Mouse (Mus musculus) heart, adult 9 months (tissue): ENCODE measurements at regions not wholly inside any gene's neighbourhood (a gene's known extent, or its start where the extent isn't known, plus 50 kb on each side); places are given as distances from the start of the nearest gene placed in this dataset.
A peak's percentile ranks its signal among the peaks of the same experiment; 100 is the strongest.
"Not testable (repeated sequence)": the region's sequence is repeated elsewhere in the genome, so short reads cannot be mapped to it uniquely, and the experiment has no call there.

Experiments
- DNase-seq, 2 experiments: peaks; one replicate each; pipeline ENCODE4 v3.0.0; 2022; ENCODE audit warnings: low spot score in 2 of 2

GRCm38 (mm10) chr12:18606126-18606525 is 91.8 kb downstream of the 5730507C01Rik start:
- peak in 1 of 2 experiments; percentile 0 for DNase-seq

GRCm38 (mm10) chr12:18609835-18610234 is 95.5 kb downstream of the 5730507C01Rik start:
- DNase-seq: peak; percentile 63 to 73

GRCm38 (mm10) chr12:18610581-18610980 is 96.3 kb downstream of the 5730507C01Rik start:
- DNase-seq: not testable (repeated sequence)
